Mouse (Mus musculus): ENCODE results near the gene Smg1. TPM values are rescaled to one million over a fixed set of nuclear protein-coding genes. Genes with fewer than 3 reads are reported as not detected.

Smg1 gene
- total RNA-seq, 2 experiments from 2014 or later, result 31.1 to 32.6 TPM

- TF ChIP-seq CTCF (IDR thresholded peaks at IDR 0.05), result no peak
- Histone ChIP-seq H3K27ac (no peak overlapping the region), H3K4me3 (no peak overlapping the region)
- intact Hi-C loops (cut with DNase I), result no loop called here
- DNase-seq, result no peak
Measured at GRCm38 (mm10) chr7:118259676-118260305, 16.3 kb upstream of the Smg1 start.

GRCm38 (mm10) chr7:118258451-118258850 is 15.0 kb upstream of the Smg1 start:
- TF ChIP-seq CTCF (IDR thresholded peaks at IDR 0.05), result no peak
- intact Hi-C loops (cut with DNase I), result no loop called here
- H3K4me3 ChIP-seq, result no peak overlapping the region
- H3K27ac ChIP-seq, result no peak overlapping the region
- DNase-seq, result no peak

GRCm38 (mm10) chr7:118256740-118257139 is 13.3 kb upstream of the Smg1 start:
- intact Hi-C loops (cut with DNase I), result no loop called here
- DNase-seq, result no peak
- no peak for TF ChIP-seq CTCF (IDR thresholded peaks at IDR 0.05)
- peak overlapping the region; percentile 35; the same call in 1 of the 2 replicates for H3K27ac ChIP-seq
- H3K4me3 ChIP-seq, result no peak overlapping the region

GRCm38 (mm10) chr7:118254460-118254859 is 11.0 kb upstream of the Smg1 start:
- peak; percentile 62 for DNase-seq
- H3K27ac ChIP-seq, result peak overlapping the region; percentile 67
- intact Hi-C loops (cut with DNase I), result no loop called here

GRCm38 (mm10) chr7:118254015-118254414 is 10.5 kb upstream of the Smg1 start:
- no peak for TF ChIP-seq CTCF (IDR thresholded peaks at IDR 0.05)
- intact Hi-C loops (cut with DNase I), result no loop called here
- Histone ChIP-seq H3K27ac (peak overlapping the region; percentile 67), H3K4me3 (no peak overlapping the region)
- DNase-seq, result no peak

More at GRCm38 (mm10) chr7:118254460-118254859, 11.0 kb upstream of the Smg1 start:
- TF ChIP-seq CTCF (IDR thresholded peaks at IDR 0.05), result no peak
- no peak overlapping the region for H3K4me3 ChIP-seq

- DNase-seq, result no peak
- no peak for TF ChIP-seq CTCF (IDR thresholded peaks at IDR 0.05)
- peak overlapping the region; percentile 92 for H3K27ac ChIP-seq
- peak overlapping the region; percentile 16 for H3K4me3 ChIP-seq
- intact Hi-C loops (cut with DNase I), result no loop called here
Measured at GRCm38 (mm10) chr7:118252979-118253378, 9.5 kb upstream of the Smg1 start.

GRCm38 (mm10) chr7:118252349-118252748 is 8.9 kb upstream of the Smg1 start:
- TF ChIP-seq CTCF (IDR thresholded peaks at IDR 0.05), result no peak
- intact Hi-C loops (cut with DNase I), result no loop called here
- peak overlapping the region; percentile 16 for H3K4me3 ChIP-seq
- peak; percentile 81 for DNase-seq
- H3K27ac ChIP-seq, result peak overlapping the region; percentile 92

- intact Hi-C loops (cut with DNase I), result no loop called here
- no peak for DNase-seq
- H3K27ac ChIP-seq, result peak overlapping the region; percentile 91
- H3K4me3 ChIP-seq, result no peak overlapping the region
- no peak for TF ChIP-seq CTCF (IDR thresholded peaks at IDR 0.05)
Measured at GRCm38 (mm10) chr7:118251392-118252170, 8.1 kb upstream of the Smg1 start.

GRCm38 (mm10) chr7:118250482-118251160 is 7.2 kb upstream of the Smg1 start:
- Histone ChIP-seq H3K4me3 (no peak overlapping the region), H3K27ac (peak overlapping the region; percentile 91)
- no peak for TF ChIP-seq CTCF (IDR thresholded peaks at IDR 0.05)
- DNase-seq, result peak; percentile 61
- intact Hi-C loops (cut with DNase I), result no loop called here

GRCm38 (mm10) chr7:118249563-118249962 is 6.1 kb upstream of the Smg1 start:
- Histone ChIP-seq H3K27ac (peak overlapping the region; percentile 91), H3K4me3 (no peak overlapping the region)
- intact Hi-C loops (cut with DNase I), result no loop called here
- TF ChIP-seq CTCF (IDR thresholded peaks at IDR 0.05), result no peak
- no peak for DNase-seq

- DNase-seq, result no peak
- Histone ChIP-seq H3K27ac (no peak overlapping the region), H3K4me3 (no peak overlapping the region)
- intact Hi-C loops (cut with DNase I), result no loop called here
- no peak for TF ChIP-seq CTCF (IDR thresholded peaks at IDR 0.05)
Measured at GRCm38 (mm10) chr7:118248069-118248468, 4.6 kb upstream of the Smg1 start.

GRCm38 (mm10) chr7:118245260-118245659 is 1.8 kb upstream of the Smg1 start:
- intact Hi-C loops (cut with DNase I), result no loop called here
- no peak for DNase-seq
- TF ChIP-seq CTCF (IDR thresholded peaks at IDR 0.05), result no peak
- Histone ChIP-seq H3K4me3 (no peak overlapping the region), H3K27ac (peak overlapping the region; percentile 99; the same call in 1 of the 2 replicates)

GRCm38 (mm10) chr7:118242911-118243412 is 508 bp downstream of the Smg1 start:
- DNase-seq, result no peak
- no peak for TF ChIP-seq CTCF (IDR thresholded peaks at IDR 0.05)
- intact Hi-C loops (cut with DNase I), result loop anchor here (5.0 kb wide), 1 partner anchor 54 kb away; no protein-coding TSS in a partner anchor
- Histone ChIP-seq H3K27ac (peak overlapping the region; percentile 99), H3K4me3 (peak overlapping the region; percentile 93)

Data from gastrocnemius, adult 2 months (tissue).